Mouse (Mus musculus) urinary bladder, adult 18-20 months (tissue): ENCODE results near the gene Dcst1.

Experiments used
- DNase-seq, 2 experiments: peaks; one replicate each; pipeline ENCODE4 v3.0.0; 2022; ENCODE audit warnings: low spot score in 2 of 2, mixed read lengths in 2 of 2

Gene Dcst1

DNA sequence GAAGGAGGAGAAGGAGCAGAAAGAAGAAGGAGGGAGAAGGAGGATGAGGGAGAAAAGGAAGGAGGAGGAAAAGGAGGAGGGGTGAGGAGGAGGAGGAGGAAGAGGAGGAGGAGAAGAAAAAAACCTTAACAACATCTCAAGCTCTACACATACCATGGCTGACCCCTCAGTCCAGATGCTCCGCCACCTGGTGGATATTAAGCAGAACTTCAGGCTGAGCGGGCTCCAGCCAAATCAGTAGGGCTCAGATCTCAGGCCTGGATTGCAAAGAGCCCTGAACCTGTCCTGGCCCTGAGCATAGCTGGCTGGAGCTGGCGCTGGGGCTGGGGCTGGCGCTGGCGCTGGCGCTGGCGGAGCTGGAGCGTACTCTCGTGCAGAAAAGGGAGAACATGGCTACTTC is 57.0 kb downstream of the Dcst1 start:
- DNase-seq = no peak

- no peak for DNase-seq
Observed at GRCm38 (mm10) chr3:89305551-89306325, 59.3 kb downstream of the Dcst1 start.

DNA sequence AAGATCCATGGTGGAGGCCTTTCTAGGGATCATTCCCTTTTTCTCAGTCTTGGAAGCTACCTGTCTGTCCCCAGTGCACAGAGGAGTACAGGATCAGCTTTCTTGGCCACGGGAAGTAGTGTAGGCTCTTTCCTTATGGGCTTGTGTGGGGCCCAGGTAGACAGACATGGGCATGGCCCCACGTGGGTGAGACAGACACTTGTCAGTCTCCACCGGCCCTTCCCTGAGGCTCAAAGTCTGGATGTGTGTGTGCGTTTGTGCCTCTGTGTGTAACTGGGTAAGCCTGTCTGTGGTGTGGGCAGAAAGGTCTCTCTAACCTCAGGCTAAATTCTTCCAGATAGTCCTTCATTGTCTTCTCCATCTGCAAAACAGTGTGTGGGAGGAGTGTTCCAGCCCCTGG is 59.9 kb downstream of the Dcst1 start:
- DNase-seq = no peak

- no peak for DNase-seq
Observed at GRCm38 (mm10) chr3:89304440-89304839, 60.6 kb downstream of the Dcst1 start.

- DNase-seq = no peak
Observed at GRCm38 (mm10) chr3:89300514-89300913, 64.5 kb downstream of the Dcst1 start.
